Mouse (Mus musculus): ENCODE data around the gene Gm26602.

Gm26602 gene

GRCm38 (mm10) chr10:79917532-79918100 is 7.0 kb downstream of the Gm26602 start:
- DNase-seq (ENCODE audit: low spot score) = peak; percentile 3

DNA sequence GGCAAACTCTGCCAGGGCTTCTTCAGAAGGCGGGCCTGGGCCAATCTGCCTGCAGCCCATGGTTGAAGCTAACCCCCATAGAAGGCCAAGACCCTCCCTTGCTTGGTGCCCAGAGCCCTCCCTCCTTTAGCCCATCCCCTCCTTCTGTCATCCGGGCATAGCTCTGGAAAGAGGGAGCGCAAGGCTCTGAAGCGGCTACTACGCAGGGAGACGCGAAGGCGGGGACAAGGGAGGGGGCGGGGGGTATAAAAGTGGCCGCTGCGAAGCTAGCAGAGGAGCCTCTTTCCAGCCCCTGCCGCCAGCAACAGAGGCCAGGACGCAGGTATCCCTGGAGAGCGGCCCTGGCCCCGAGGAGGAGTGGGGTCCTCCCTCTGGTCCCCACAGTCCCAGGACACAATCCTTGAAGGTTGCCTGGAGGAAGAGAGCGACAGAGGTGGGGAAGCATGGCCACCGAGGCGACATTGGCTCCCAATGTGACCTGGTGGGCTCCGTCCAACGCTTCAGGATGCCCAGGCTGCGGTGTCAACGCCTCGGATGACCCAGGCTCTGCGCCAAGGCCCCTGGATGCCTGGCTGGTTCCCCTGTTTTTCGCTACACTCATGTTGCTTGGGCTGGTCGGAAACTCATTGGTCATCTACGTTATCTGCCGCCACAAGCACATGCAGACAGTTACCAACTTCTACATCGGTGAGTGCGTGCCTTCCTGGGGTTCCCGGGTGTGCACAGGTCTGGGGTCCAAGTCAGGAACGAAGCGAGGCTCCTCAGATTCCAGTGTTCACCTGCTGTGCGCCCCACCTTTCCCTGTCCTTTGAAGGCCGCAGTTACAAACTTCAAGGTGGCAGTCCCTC is 7.8 kb downstream of the Gm26602 start:
- no peak for DNase-seq (ENCODE audit: low spot score)

GRCm38 (mm10) chr10:79919251-79919849 is 8.7 kb downstream of the Gm26602 start:
- DNase-seq (ENCODE audit: low spot score) = no peak

DNA sequence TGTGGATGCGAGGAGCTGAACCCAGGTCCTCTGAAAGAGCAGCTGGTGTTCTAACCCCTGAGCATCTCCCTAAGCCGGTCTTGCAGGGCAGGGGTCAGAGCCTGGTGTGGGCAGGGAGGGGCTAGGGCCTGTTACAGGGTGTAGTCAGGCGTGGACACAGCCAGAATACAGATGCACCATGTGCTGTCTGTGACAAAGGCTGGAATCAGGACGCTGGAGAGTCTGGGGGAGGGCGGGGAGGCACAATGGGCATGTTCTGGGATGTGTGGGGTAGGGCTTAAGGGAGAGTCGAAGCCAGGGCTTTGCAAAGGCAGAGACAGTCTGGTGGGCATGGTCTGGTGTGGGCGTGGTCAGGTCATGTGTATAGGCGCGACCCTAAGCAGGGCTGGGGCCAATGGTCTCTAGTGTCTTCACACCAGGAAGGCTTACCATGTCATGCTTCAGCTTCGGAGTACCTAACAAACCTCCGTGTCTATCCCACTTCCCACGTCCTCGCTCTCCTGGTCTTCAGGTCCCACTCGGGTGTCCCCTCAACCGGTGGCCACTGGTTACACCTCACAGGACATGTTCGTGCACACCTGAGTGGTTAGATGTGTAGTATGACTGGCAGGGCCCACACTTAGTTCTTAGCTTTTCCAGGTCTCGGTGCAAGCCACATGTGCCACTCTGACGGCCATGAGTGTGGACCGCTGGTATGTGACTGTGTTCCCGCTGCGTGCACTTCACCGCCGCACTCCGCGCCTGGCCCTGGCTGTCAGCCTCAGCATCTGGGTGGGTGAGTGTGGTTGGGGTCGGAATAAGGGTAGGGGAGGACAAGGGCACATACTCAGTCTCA is 9.6 kb downstream of the Gm26602 start:
- DNase-seq (ENCODE audit: low spot score) = peak; percentile 3

DNA sequence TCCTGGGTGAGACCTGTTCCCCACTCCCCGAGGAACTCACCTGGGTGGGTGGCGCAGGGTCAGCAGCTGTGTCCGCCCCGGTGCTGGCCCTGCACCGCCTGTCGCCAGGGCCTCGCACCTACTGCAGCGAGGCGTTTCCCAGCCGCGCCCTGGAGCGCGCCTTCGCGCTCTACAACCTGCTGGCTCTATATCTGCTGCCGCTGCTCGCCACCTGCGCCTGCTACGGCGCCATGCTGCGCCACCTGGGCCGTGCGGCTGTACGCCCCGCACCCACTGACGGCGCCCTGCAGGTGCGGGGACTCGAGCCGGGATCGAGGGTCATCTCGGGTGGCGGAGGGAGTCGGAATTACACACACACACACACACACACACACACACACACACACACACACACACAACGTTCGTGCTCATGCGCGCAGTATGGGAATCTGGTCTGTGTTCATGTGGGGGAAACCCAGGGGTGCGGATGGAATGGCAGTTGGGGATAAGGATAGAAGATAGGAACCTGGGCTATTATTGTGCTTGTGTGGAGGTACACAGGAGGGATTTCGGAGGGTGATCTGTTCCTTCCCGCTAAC is 10.4 kb downstream of the Gm26602 start, which contains the start of gene R3hdm4:
Gene R3hdm4, minus strand, starts transcription at position 251 of the 578 bp plus-strand sequence.
- DNase-seq (ENCODE audit: low spot score) = no peak

GRCm38 (mm10) chr10:79921572-79921971 is 10.9 kb downstream of the Gm26602 start:
- no peak for DNase-seq (ENCODE audit: low spot score)

DNA sequence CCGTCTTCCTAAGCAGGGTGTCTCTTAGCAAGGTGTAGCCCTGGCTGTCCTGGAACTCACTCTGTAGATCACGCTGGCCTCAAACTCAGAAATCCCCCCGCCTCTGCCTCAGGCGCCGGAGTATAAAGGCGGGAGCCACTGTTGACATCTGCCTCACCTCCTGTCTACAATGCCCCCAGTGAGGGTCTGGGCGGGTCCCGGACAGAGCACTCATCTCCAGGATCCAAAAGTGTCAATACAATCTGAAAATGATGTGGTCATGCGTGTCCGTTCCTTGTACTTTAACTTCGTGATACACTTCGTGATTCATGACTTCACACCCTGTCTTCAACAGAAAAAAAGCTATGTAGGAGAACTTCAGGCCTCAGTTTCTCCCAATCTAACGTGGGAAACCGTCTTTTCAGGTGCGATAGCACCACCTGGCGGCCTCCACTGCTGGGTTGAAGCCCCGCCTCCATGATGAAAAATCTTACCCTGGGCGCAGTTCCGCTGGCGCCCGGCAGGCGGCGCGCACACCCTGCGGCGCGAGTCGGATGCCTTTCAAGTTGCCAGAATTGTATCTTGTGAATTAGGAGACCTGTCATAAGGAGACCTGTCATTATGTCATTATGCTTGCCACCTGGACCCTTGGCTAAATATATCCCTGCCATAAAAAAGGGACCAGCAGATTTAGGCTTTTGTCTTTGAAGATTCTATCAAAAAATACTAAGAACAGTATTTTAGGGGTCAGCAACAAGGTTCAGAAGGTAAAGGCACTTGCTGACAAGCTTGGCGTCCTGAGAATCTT is 14.5 kb downstream of the Gm26602 start:
- DNase-seq (ENCODE audit: low spot score) = peak; percentile 91

DNA sequence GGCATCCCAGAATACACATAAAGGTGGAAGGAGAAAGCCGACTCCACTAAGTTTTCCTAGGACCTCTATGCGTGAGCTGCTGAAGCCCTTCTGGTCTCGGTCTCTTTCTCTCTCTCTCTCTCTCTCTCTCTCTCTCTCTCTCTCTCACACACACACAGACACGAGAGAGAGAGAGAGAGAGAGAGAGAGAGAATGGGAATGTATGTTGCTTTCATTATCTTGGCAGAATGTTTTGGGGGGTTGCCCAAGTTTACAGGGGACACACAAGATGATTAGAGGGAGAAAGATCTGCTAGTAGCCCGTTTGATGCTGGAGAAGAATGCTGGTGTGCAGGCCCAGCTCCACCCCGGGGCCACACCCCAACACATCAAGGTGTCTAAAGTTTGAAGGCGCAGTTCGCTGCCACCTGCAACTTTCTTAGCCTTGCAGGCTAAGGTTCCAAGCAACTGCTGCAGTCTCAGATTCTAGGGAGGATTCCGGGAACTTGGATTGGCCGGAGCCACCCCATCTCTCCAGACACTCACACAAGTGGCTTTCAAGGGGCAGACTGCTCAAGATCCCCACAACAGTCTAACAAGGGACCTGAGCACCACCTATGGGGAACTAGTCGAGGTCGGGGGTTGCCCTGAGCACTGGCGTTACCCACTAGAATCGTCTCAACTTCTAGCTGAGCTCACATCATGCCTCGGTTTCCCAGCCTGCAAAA is 15.3 kb downstream of the Gm26602 start:
- DNase-seq (ENCODE audit: low spot score) = no peak

- DNase-seq (ENCODE audit: low spot score) = peak; percentile 87
Measured at GRCm38 (mm10) chr10:79926491-79927323, 16.1 kb downstream of the Gm26602 start, which contains the start of gene Arid3a. Gene Arid3a, plus strand, starts transcription at chr10:79927043.

GRCm38 (mm10) chr10:79927324-79928029 is 16.8 kb downstream of the Gm26602 start:
- DNase-seq (ENCODE audit: low spot score) = peak; percentile 47

DNA sequence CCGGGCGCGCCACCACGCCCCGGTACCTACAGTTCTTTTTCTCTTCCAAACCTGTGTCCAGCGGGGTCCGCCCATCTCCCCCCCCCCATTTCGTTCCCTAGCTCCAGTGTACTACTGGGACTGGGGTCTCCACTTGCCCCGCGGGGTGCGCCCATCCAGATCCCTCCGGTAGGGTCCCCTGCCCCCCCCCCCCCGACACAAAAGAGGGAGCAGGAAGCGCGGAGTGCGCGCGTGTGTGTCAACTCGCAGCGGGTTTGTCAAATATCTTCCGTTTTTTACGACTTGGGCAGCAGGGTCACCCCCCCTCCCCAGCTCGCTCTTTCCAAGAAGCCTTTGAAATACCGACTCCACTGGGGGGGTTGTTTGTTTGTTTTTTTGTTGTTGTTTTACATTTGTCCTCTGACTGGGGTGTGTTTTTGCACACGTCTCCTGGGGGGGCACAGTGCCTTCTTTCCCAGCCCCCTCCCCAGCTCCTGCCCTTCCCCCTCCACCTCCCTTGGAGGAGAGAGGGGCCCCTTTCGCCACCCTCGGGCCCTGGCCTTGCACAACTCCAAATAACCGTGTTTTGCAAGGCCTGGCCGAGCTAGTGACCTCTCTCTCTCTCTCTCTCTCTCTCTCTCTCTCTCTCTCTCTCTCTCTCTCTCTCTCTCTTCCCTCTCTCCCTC is 17.5 kb downstream of the Gm26602 start:
- DNase-seq (ENCODE audit: low spot score) = peak; percentile 75

GRCm38 (mm10) chr10:79928907-79929701 is 18.4 kb downstream of the Gm26602 start:
- no peak for DNase-seq (ENCODE audit: low spot score)

DNA sequence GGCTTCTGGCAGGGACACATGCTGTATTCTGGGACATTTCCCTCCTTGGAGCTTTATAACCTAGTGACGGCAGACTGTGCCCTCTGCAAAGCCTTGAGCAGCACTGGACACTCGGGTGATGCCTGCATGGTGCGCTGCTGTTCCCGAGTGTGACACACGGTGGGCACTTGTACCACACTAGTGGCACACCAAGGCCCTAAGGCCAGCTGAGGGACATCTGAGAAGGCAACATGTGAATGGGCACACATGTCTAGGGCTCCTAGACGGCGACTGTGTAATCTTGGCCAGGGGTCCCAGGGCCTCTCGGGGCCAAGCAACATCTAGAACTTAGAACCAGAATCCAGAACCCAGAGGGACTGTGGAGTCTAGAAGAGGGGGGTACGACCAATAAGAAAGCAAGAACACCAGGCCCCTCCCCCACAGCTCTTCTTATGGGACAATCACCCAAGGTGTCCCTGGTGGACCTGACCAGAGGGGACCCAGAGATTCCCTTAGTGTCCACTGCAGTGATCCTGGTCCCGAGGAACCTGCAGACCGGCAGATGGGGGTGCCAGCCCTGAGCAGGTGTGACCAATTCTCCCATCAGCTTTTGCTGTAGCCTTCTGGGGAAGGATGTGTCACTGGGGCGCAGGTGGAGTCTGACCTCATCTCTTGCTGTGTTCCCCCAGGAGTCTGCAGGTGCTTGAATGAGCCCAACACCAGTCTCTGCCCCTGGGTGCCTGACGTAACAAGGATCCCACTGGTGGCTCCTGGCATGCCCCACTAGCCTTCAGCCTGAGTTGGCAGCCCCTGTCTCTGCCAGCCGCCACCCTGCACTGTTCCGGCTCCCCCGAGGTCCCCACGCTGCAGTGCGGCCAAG is 19.5 kb downstream of the Gm26602 start:
- DNase-seq (ENCODE audit: low spot score) = no peak

DNA sequence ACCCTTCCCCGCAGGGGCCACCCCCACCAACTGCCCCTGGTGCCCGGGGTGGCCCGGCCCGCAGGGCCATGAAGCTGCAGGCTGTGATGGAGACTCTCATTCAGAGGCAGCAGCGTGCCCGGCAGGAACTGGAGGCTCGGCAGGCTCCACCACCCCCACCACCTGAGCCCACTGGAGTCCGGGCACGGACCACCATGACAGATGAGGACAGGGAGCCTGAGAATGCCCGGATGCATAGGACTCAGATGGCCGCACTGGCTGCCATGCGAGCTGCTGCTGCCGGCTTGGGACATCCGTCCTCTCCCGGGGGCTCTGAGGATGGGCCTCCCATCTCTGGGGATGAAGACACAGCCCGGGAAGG is 20.1 kb downstream of the Gm26602 start:
- no peak for DNase-seq (ENCODE audit: low spot score)

DNA sequence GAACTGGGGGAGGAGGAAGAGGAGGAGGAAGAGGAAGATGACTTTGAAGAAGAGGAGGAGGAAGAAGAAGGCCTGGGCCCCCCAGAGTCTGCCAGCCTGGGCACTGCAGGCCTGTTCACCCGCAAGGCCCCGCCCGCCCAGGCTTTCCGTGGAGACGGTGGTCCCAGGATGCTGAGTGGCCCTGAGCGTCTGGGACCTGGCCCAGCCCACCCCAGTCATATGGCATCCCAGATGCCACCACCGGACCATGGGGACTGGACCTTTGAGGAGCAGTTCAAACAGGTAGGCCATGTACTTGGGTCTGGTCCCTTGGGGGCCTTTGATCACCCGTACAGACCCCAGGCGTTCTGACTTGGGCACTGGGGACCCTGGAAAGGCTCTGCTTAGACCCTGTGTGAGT is 21.1 kb downstream of the Gm26602 start:
- no peak for DNase-seq (ENCODE audit: low spot score)

- peak; percentile 65 for DNase-seq (ENCODE audit: low spot score)
Measured at GRCm38 (mm10) chr10:79932736-79933135, 22.1 kb downstream of the Gm26602 start.
